Mouse (Mus musculus) lung, postnatal 36 days (tissue): ENCODE data around the gene Slamf1.
A peak's percentile ranks its signal among the peaks of the same experiment; 100 is the strongest.
"Not testable (repeated sequence)": the region's sequence is repeated elsewhere in the genome, so short reads cannot be mapped to it uniquely, and the experiment has no call there.

ENCODE experiments used
- DNase-seq: peaks from one replicate; pipeline ENCODE4 v3.0.0; 2022; ENCODE audit warnings: mixed read lengths

Gene Slamf1

GRCm38 (mm10) chr1:171811048-171811447, 44.1 kb downstream of the Slamf1 start:
- DNase-seq, result not testable (repeated sequence)

GRCm38 (mm10) chr1:171815545-171816439, 48.9 kb downstream of the Slamf1 start:
- peak; percentile 70 for DNase-seq

- DNase-seq, result no peak
Observed at GRCm38 (mm10) chr1:171816991-171817390, 50.1 kb downstream of the Slamf1 start.

- no peak for DNase-seq
Observed at GRCm38 (mm10) chr1:171821331-171821730, 54.4 kb downstream of the Slamf1 start.

GRCm38 (mm10) chr1:171825462-171825861, 58.5 kb downstream of the Slamf1 start:
- DNase-seq, result no peak

GRCm38 (mm10) chr1:171826164-171826563, 59.2 kb downstream of the Slamf1 start:
- DNase-seq, result peak; percentile 42

GRCm38 (mm10) chr1:171827674-171828073, 60.7 kb downstream of the Slamf1 start:
- DNase-seq, result peak; percentile 33

- peak; percentile 26 for DNase-seq
Observed at GRCm38 (mm10) chr1:171839488-171839887, 72.6 kb downstream of the Slamf1 start, which contains the start of gene Cd84. TSS of gene Cd84 (plus strand) at chr1:171839697.

- DNase-seq, result peak; percentile 32
Observed at GRCm38 (mm10) chr1:171840450-171841023, 73.6 kb downstream of the Slamf1 start.

- peak; percentile 64 for DNase-seq
Observed at GRCm38 (mm10) chr1:171845035-171845754, 78.3 kb downstream of the Slamf1 start.

GRCm38 (mm10) chr1:171848201-171848600, 81.3 kb downstream of the Slamf1 start:
- DNase-seq, result no peak

- no peak for DNase-seq
Observed at GRCm38 (mm10) chr1:171848757-171849156, 81.8 kb downstream of the Slamf1 start.

GRCm38 (mm10) chr1:171849454-171849853, 82.5 kb downstream of the Slamf1 start:
- peak; percentile 74 for DNase-seq
